Mouse (Mus musculus): Measurements from ENCODE around the gene Sytl3. TPM values are rescaled to one million over a fixed set of nuclear protein-coding genes. Genes with fewer than 3 reads are reported as not detected.
"Not testable (repeated sequence)": the region's sequence is repeated elsewhere in the genome, so short reads cannot be mapped to it uniquely, and the experiment has no call there.

Sytl3 gene
- total RNA-seq, 2 experiments from 2014 or later: 0.49 to 0.81 TPM

DNA sequence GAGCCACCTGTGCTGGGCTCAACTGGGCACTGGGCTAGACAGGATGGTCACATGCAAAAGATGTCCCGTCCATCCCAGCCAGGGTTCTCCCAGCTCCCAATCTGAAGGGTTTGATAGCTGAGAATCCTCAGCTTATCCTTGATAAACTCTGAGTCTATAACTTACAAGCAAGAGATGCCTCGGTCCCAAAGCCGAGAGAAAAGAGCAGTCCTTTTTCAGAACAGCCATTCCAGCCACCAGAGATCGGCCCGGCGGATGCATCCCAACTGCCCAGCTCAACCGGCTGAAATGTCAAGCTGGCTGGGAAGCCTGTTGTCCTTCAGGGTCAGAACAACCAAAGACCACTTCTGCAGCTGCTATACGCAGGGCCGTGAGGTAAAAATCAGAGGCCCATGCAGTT, 14.7 kb upstream of the Sytl3 start:
- DNase-seq (ENCODE audit: extremely low spot score in 1 of 2, low spot score in 2 of 2); intact Hi-C loops (cut with DNase I): not testable (repeated sequence)

DNA sequence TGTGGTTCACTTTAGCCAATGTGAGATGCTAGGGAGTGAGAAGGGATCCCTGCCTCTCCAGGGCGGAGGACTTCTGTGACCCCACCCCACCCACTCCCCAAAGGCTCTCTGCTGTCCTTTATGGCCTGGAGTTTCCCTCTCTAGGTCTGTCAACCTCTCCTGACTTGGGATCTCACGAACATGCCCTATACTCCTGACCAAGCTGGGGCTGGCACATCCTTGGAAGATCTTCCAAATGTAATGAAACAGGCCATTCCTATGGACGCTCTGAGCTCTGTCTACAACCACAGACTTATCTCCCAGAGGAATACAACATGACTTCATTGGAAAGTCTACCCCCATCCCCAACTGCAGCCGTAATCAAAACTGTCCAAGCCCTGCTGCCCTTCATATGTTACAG, 14.2 kb upstream of the Sytl3 start:
- intact Hi-C loops (cut with DNase I); DNase-seq (ENCODE audit: extremely low spot score in 1 of 2, low spot score in 2 of 2): not testable (repeated sequence)

DNA sequence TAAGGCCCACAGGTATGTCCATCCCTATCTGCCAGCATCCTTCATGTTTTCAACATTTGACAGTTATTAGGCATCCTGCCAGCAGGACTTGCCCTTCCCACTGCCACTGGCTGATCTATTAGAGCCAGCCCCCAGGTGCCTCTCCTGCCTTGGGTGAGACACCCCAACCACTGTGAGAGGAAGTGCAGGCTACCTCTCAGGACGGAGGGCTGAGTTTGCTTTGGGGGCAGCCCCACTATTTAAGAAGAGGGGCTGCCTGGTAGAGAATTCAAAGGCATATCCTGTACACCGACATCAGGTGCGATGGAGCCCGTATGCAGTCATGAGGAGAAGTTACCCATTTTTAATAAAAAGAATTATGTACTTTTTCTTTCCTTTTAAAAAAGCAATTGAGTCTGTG, 13.2 kb upstream of the Sytl3 start:
- DNase-seq (ENCODE audit: extremely low spot score in 1 of 2, low spot score in 2 of 2); intact Hi-C loops (cut with DNase I): not testable (repeated sequence)

GRCm38 (mm10) chr17:6646841-6647240, 12.1 kb upstream of the Sytl3 start:
- DNase-seq (ENCODE audit: extremely low spot score in 1 of 2, low spot score in 2 of 2); intact Hi-C loops (cut with DNase I): not testable (repeated sequence)

DNA sequence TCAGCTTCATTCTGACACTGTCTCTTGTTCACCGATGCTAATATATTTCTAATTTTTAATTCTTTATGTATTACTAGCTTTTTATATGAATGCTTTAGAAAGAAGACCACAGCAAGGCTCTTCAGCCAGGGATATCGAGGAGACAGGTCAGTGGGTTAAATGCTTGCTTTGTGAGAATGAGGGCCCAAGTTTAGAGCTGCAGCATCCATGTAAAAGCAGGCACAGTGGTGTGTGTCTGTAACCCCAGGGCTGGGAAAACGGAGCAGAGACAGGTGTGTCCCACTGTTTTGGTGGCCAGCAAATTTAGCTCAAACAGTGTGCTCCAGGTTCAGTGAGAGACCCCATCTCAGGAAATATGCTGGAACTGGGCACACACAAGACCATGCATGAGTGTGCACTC, 11.4 kb upstream of the Sytl3 start:
- DNase-seq (ENCODE audit: extremely low spot score in 1 of 2, low spot score in 2 of 2); intact Hi-C loops (cut with DNase I): not testable (repeated sequence)

DNA sequence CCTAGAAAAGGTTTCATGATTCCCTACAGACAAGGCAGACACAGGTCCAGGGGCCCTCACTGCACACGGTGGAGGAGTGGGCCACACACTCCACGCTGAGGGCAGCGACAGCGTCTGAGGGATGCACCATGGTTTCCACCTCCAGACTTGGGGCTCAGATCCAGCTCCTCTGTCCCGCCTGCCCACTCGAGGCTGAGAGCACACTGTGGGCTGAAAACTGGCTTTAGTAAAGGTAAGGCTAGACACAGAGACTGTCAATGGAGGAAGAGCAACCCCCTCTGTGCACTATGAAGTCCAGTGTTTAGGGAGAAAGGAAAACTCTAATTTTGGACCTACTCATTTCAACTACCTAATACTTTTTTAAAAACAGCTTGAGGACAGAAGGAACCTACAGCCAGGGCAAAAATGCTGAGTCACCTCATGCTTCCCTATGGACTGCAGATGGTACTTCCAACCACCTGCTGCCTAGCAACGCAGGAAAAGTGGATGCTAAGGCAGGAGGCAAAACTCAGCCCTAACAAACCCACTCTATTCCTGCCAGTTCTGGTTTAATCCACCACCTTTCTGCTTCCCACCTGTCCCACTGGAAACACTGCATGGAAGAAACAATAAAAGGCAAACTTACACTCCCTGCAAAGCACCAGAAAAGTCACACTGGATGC, 7.9 kb upstream of the Sytl3 start:
- intact Hi-C loops (cut with DNase I); DNase-seq (ENCODE audit: extremely low spot score in 1 of 2, low spot score in 2 of 2): not testable (repeated sequence)

GRCm38 (mm10) chr17:6653341-6653946, 5.4 kb upstream of the Sytl3 start:
- DNase-seq (ENCODE audit: extremely low spot score in 1 of 2, low spot score in 2 of 2); intact Hi-C loops (cut with DNase I): not testable (repeated sequence)

- intact Hi-C loops (cut with DNase I): not testable (repeated sequence)
- DNase-seq (ENCODE audit: extremely low spot score in 1 of 2, low spot score in 2 of 2): peak; percentile 76 to 86
Observed at GRCm38 (mm10) chr17:6655087-6655511, 3.8 kb upstream of the Sytl3 start.

- DNase-seq (ENCODE audit: extremely low spot score in 1 of 2, low spot score in 2 of 2): peak; percentile 53 to 61
- intact Hi-C loops (cut with DNase I): not testable (repeated sequence)
Observed at GRCm38 (mm10) chr17:6655567-6656281, 3.2 kb upstream of the Sytl3 start, which contains the start of gene Dynlt1f. Gene Dynlt1f (minus strand): TSS chr17:6655900.

GRCm38 (mm10) chr17:6656471-6656870, 2.4 kb upstream of the Sytl3 start:
- intact Hi-C loops (cut with DNase I); DNase-seq (ENCODE audit: extremely low spot score in 1 of 2, low spot score in 2 of 2): not testable (repeated sequence)

DNA sequence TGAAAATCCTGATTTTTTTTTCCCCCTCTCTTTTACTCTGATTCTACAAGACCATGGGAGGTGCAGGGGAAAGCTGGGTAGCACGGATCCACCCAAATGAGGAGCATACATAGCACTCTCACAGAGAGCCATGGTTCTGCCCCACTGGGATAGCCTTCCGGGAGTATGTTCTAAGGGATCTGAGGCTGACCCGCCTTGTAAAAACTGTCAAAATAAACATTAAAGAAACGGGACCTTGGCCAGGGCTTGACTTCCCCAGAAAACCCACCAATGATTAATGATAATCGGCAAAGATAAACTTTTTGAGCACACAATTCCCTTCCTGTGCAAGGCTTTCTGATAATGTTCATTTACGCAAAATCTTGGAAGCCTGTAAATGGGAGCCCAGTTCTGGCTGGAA, 1.7 kb downstream of the Sytl3 start:
- DNase-seq (ENCODE audit: extremely low spot score in 1 of 2, low spot score in 2 of 2); intact Hi-C loops (cut with DNase I): not testable (repeated sequence)

GRCm38 (mm10) chr17:6661093-6661816, 2.4 kb downstream of the Sytl3 start:
- intact Hi-C loops (cut with DNase I): not testable (repeated sequence)
- DNase-seq (ENCODE audit: extremely low spot score in 1 of 2, low spot score in 2 of 2): peak in 1 of 2 experiments; percentile 37

DNA sequence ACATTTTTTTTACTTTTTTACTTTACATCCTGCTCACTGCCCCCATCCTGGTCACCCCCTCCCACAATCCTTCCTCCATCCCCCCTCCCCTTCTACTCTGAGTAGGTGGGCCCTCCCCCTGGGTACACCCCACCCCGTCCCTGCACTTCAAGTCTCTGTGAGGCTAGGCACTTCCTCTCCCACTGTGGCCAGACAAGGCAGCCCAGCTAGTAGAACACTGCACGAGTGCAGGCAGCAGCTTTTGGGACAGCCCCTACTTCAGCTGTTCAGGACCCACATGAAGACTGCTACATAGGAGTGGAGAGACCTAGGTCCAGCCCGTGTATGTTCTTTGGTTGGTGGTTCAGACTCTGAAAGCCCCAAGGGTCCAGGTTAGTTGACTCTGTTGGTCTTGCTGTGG, 3.9 kb downstream of the Sytl3 start:
- DNase-seq (ENCODE audit: extremely low spot score in 1 of 2, low spot score in 2 of 2); intact Hi-C loops (cut with DNase I): not testable (repeated sequence)

DNA sequence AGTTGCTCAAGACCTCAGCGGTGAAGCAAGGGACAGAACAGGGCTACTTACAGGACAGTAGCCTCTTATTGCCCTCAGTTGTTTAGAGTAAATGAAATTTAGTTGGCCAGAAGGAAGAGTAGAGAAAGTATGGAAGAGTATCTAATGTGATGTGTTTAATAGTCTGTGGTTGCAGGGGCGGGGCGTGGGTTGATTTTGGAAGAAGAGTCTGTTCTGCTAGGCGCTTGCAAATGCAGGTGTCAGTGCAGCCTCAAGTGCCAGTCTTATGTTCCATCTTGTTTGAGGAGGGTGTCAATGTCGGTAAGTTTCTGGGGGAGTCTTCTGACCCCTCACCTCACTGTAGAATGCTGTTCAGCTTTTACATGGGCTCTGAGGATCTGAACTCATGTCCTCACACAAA, 6.5 kb downstream of the Sytl3 start:
- intact Hi-C loops (cut with DNase I); DNase-seq (ENCODE audit: extremely low spot score in 1 of 2, low spot score in 2 of 2): not testable (repeated sequence)

DNA sequence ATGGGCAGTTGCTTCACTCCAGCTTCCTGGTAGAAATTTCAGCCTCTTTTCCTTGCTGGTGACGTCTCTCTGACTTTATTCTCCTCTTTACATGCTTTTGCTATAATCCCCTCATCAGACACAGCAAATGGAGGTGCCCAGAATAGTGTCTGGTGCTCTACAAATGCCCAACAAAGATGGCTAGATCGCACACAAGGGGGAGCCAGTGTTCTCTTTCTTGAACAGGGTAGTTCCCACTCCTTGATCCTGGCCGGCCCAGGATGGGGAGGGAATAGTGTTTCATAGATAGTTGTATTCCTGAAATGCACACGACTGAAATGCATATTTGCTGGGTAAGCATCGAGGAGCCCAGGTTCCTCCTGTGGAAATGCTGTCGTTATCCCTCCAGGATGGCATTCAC, 9.6 kb downstream of the Sytl3 start:
- DNase-seq (ENCODE audit: extremely low spot score in 1 of 2, low spot score in 2 of 2): not testable (repeated sequence)

DNA sequence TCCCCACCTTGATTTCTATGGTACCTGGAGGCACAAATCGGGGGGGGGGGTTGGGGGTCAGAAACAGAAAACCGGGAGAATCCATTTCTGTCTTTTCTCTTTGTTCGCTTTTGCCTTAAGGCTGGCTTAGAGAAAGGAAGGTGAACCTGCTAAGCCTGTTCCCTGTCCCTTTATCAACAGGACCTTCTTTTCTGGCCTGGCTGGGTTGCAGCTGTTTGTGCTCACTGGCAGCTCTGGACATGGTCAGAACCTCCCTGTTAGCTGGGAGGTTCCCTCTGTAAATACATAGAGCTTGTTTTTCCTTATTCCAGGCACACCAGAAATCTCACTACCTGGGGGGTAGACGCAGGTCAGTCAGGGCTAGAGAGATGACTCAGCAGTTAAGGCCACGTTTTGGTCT, 15.4 kb downstream of the Sytl3 start:
- DNase-seq (ENCODE audit: extremely low spot score in 1 of 2, low spot score in 2 of 2); intact Hi-C loops (cut with DNase I): not testable (repeated sequence)

More for the DNA sequence above, 9.6 kb downstream of the Sytl3 start:
- intact Hi-C loops (cut with DNase I): not testable (repeated sequence)

- intact Hi-C loops (cut with DNase I); DNase-seq (ENCODE audit: extremely low spot score in 1 of 2, low spot score in 2 of 2): not testable (repeated sequence)
Observed at GRCm38 (mm10) chr17:6678063-6678462, 19.2 kb downstream of the Sytl3 start.

DNA sequence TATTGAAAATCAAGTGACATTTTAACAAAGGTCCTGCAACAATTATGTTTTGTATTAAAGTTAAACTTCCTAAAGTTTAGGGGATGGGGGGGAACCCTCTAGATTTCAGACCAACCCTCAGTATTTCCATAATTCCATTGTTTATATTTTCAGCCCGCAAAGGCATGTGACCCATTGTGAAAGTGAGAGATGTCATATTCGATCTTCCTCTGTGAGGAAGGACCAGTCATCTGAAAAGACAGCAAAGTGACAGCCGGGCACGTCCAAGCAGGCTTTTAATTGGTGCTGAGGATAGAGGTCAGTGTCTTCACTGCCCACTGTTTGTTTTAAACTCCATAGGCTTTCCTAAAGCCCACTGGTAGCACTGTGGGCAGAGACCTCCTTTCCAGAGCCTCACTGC, 22.8 kb downstream of the Sytl3 start:
- DNase-seq (ENCODE audit: extremely low spot score in 1 of 2, low spot score in 2 of 2); intact Hi-C loops (cut with DNase I): not testable (repeated sequence)

- DNase-seq (ENCODE audit: extremely low spot score in 1 of 2, low spot score in 2 of 2): not testable (repeated sequence)
Observed at GRCm38 (mm10) chr17:6683702-6684101, 24.8 kb downstream of the Sytl3 start.

More at GRCm38 (mm10) chr17:6683702-6684101, 24.8 kb downstream of the Sytl3 start:
- intact Hi-C loops (cut with DNase I): not testable (repeated sequence)

Data from left cerebral cortex, postnatal 10 days (tissue).